Mouse (Mus musculus) intestine, embryonic 14.5 days (tissue): ENCODE data around the gene Gm47841. TPM values are rescaled to one million over a fixed set of nuclear protein-coding genes. Genes with fewer than 3 reads are reported as not detected.

Experiments
- ATAC-seq: fragments of 200-750 bp; cut with Nextera tagmentation; replicated peaks from 2 replicates; pipeline ENCODE4 v1.8.0; 2017; ENCODE audit warnings: low read depth, moderate number of reproducible peaks, moderate TSS enrichment, moderate library complexity; ENCODE audit not compliant: low FRiP score, low TSS enrichment
- DNase-seq: peaks from one replicate; pipeline ENCODE4 v3.0.0-alpha.2; 2018; ENCODE audit warnings: low spot score
- H3K27ac ChIP-seq: fragments of 300-500 bp; sonication (generic); 2 replicates; pipeline ENCODE4 v1.5.1; 2014; ENCODE audit warnings: low read depth, mild to moderate bottlenecking, control low read depth
- H3K27me3 ChIP-seq: fragments of 300-500 bp; sonication (generic); replicated peaks from 2 replicates; pipeline ENCODE4 v1.6.1; 2014; ENCODE audit warnings: low read length, control low read depth; ENCODE audit not compliant: control insufficient read depth, insufficient read depth
- H3K36me3 ChIP-seq: fragments of 300-500 bp; sonication (generic); 2 replicates; pipeline ENCODE4 v1.6.1; 2014; ENCODE audit warnings: low read length, control low read depth; ENCODE audit not compliant: control insufficient read depth, insufficient read depth
- H3K4me1 ChIP-seq: fragments of 300-500 bp; sonication (generic); replicated peaks from 2 replicates; pipeline ENCODE4 v1.6.1; 2014; ENCODE audit warnings: low read length, control low read depth, mixed read lengths; ENCODE audit not compliant: control insufficient read depth, insufficient read depth
- H3K4me2 ChIP-seq: fragments of 300-500 bp; sonication (generic); 2 replicates; pipeline ENCODE4 v1.6.1; 2014; ENCODE audit warnings: low read length
- H3K4me3 ChIP-seq: fragments of 300-500 bp; sonication (generic); 2 replicates; pipeline ENCODE4 v1.5.1; 2014; ENCODE audit warnings: low read depth, low read length, control low read depth, mixed read lengths
- H3K9ac ChIP-seq: fragments of 300-500 bp; sonication (generic); 2 replicates; pipeline ENCODE4 v1.6.1; 2014; ENCODE audit warnings: mild to moderate bottlenecking, low read length
- H3K9me3 ChIP-seq: fragments of 300-500 bp; sonication (generic); 2 replicates; pipeline ENCODE4 v1.6.1; 2016; ENCODE audit warnings: low read length, control low read depth; ENCODE audit not compliant: control insufficient read depth
- WGBS: fragments of 180-500 bp; shearing (Covaris S2); extraction: QIAGEN DNeasy Blood & Tissue Kit; methylation state at CpG from one replicate; pipeline ENCODE4 v1.1.7; 2014; 5-methylcytosine and 5-hydroxymethylcytosine counted together
- polyA plus RNA-seq: library from polyadenylated mRNA; unstranded; fragments of >200 nt; fragmentation: Nextera tagmentation; extraction: Ambion mirVana; gene quantifications from 2 replicates; pipeline ENCODE4 v1.2.1, GENCODE M21; 2014

Gm47841 gene
- polyA plus RNA-seq, 1 experiment from 2014 or later = not detected

GRCm38 (mm10) chr15:101068671-101069070, 21.5 kb upstream of the Gm47841 start:
- Histone ChIP-seq H3K4me2 (no peak overlapping the region), H3K9ac (no peak overlapping the region), H3K27ac (peak overlapping the region; percentile 51; the same call in 1 of the 2 replicates), H3K4me1 (peaks cover 78% of the 10 kb centered on the region), H3K4me3 (no peak overlapping the region), H3K36me3 (no peaks in the 10 kb centered on the region), H3K9me3 (no peaks in the 10 kb centered on the region), H3K27me3 (no peaks in the 10 kb centered on the region)
- no peak for ATAC-seq
- WGBS = 72% methylated on average over 4 of the region's 4 CpGs
- DNase-seq = no peak

GRCm38 (mm10) chr15:101068029-101068428, 20.8 kb upstream of the Gm47841 start:
- 45% methylated on average over 3 of the region's 3 CpGs for WGBS
- ATAC-seq = no peak

DNA sequence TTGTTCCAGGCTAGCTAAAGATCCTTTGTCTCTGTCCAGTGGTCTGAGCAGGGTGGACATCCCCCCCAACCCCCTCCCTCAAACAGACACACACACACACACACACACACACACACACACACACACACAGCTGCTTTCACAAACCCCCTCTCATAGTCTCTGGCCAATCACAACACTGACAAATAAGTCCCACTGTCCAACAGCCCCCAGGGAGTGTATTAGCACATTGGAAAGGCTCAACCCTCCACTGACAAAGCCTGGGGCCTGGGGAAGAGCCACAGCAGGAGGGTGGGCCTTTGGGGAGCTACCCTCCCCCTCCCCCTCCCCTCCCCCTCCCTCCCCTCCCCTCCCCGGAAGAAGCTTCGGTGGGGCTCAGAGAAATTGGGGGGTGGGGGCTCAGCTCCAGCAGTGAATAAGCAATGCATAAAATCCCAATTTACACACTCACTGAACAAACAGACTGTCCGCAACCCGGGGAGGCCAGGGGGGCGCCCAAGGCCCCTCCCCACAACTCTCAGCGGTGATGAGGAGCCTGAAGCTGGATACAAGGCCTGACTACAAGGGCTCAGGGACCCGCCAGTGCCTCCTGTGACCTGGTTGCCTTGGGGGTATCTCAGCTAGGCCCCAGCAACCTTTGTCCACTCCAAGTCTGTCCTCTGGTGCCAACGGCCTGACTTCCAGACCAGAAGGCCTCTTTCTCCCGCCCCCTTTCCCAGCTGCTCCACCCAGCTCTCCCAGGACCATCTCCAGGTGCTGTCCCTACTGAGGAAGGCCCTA, 19.9 kb upstream of the Gm47841 start:
- Histone ChIP-seq H3K27me3 (no peaks in the 10 kb centered on the region), H3K9ac (no peak overlapping the region), H3K9me3 (no peaks in the 10 kb centered on the region), H3K4me3 (no peak overlapping the region), H3K4me1 (peaks cover 70% of the 10 kb centered on the region), H3K36me3 (no peaks in the 10 kb centered on the region), H3K4me2 (no peak overlapping the region), H3K27ac (peak overlapping the region; percentile 55)
- DNase-seq = no peak
- ATAC-seq = no peak
- WGBS = 30% methylated on average over 7 of the region's 9 CpGs

More at GRCm38 (mm10) chr15:101068029-101068428, 20.8 kb upstream of the Gm47841 start:
- peaks cover 76% of the 10 kb centered on the region for H3K4me1 ChIP-seq
- H3K27me3 ChIP-seq = no peaks in the 10 kb centered on the region
- H3K4me2 ChIP-seq = no peak overlapping the region
- peak overlapping the region; percentile 55; the same call in 1 of the 2 replicates for H3K27ac ChIP-seq
- no peaks in the 10 kb centered on the region for H3K9me3 ChIP-seq
- no peaks in the 10 kb centered on the region for H3K36me3 ChIP-seq
- DNase-seq = no peak
- H3K4me3 ChIP-seq = no peak overlapping the region
- no peak overlapping the region for H3K9ac ChIP-seq

- no peaks in the 10 kb centered on the region for H3K27me3 ChIP-seq
- H3K4me1 ChIP-seq = peaks cover 65% of the 10 kb centered on the region
- WGBS = 23% methylated on average over 6 of the region's 6 CpGs
- no peak overlapping the region for H3K4me3 ChIP-seq
- ATAC-seq = no peak
- H3K9ac ChIP-seq = no peak overlapping the region
- H3K4me2 ChIP-seq = no peak overlapping the region
- H3K36me3 ChIP-seq = no peaks in the 10 kb centered on the region
- H3K9me3 ChIP-seq = no peaks in the 10 kb centered on the region
- no peak overlapping the region for H3K27ac ChIP-seq
- DNase-seq = no peak
Measured at GRCm38 (mm10) chr15:101066364-101066847, 19.2 kb upstream of the Gm47841 start.

GRCm38 (mm10) chr15:101065069-101065468, 17.9 kb upstream of the Gm47841 start:
- Histone ChIP-seq H3K27ac (no peak overlapping the region), H3K4me1 (peaks cover 52% of the 10 kb centered on the region), H3K4me2 (no peak overlapping the region), H3K36me3 (no peaks in the 10 kb centered on the region), H3K4me3 (no peak overlapping the region), H3K9me3 (no peaks in the 10 kb centered on the region), H3K27me3 (no peaks in the 10 kb centered on the region), H3K9ac (no peak overlapping the region)
- WGBS = 43% methylated on average over 6 of the region's 6 CpGs
- ATAC-seq (no peak), DNase-seq (no peak)

- ATAC-seq (no peak), DNase-seq (no peak)
- no peak overlapping the region for H3K4me2 ChIP-seq
- H3K27ac ChIP-seq = no peak overlapping the region
- peaks cover 6% of the 10 kb centered on the region; the same call in 1 of the 2 replicates for H3K4me1 ChIP-seq
- 69% methylated on average over 11 of the region's 11 CpGs for WGBS
- H3K9me3 ChIP-seq = no peaks in the 10 kb centered on the region
- no peak overlapping the region for H3K9ac ChIP-seq
- H3K27me3 ChIP-seq = 0 out of 2 replicates have a peak, but pooled peaks cover 5% of the 10 kb centered on the region
- H3K36me3 ChIP-seq = no peaks in the 10 kb centered on the region
- no peak overlapping the region for H3K4me3 ChIP-seq
Measured at GRCm38 (mm10) chr15:101060280-101060852, 13.2 kb upstream of the Gm47841 start.

DNA sequence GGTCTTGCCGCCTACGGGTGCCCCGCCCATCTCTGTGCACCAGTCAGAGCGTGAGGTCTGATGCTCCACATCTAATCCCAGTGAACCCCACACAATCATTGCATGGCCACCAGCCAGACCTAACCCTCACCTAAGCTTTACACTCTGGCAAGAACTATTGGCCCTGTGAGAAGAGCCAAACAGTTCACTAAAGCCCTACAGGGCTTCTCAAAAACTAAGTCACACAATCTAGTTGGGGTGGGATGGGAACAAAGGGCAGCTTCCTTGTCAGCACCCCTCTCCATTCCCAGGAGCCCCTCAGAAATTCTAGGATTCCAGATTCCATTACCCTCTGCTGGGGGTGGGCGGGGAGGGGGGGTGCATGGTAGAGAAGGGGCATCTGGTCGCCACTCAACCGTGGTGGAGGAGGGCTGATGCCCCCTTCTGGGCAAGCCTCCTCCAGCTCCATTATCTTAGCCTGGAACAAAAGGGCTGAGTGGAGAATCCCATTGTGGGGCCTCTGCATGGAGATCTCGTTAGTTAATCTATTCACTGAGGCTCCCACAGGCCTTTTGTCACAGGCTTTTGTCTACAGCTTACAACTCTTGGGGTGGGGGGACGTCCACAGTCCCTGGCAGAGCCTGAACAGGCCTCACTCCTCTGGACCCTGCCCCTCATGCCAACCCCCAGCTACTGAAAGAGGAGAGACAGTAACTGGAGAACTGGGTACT, 12.5 kb upstream of the Gm47841 start:
- H3K9me3 ChIP-seq = no peaks in the 10 kb centered on the region
- no peak overlapping the region for H3K9ac ChIP-seq
- no peak for DNase-seq
- no peak overlapping the region for H3K4me2 ChIP-seq
- H3K27me3 ChIP-seq = peaks cover 11% of the 10 kb centered on the region
- no peak overlapping the region for H3K4me3 ChIP-seq
- no peak overlapping the region for H3K27ac ChIP-seq
- ATAC-seq = no peak
- H3K4me1 ChIP-seq = no peaks in the 10 kb centered on the region
- H3K36me3 ChIP-seq = no peaks in the 10 kb centered on the region
- WGBS = 56% methylated on average over 9 of the region's 9 CpGs

GRCm38 (mm10) chr15:101056225-101056624, 9.0 kb upstream of the Gm47841 start:
- H3K36me3 ChIP-seq = peaks cover 3% of the 10 kb centered on the region; the same call in 1 of the 2 replicates
- DNase-seq (peak; percentile 79), ATAC-seq (peak; percentile 73)
- peaks cover 37% of the 10 kb centered on the region for H3K27me3 ChIP-seq
- 44% methylated on average over 10 of the region's 10 CpGs for WGBS
- H3K4me2 ChIP-seq = no peak overlapping the region
- H3K4me3 ChIP-seq = no peak overlapping the region
- H3K4me1 ChIP-seq = peaks cover 10% of the 10 kb centered on the region
- H3K9ac ChIP-seq = no peak overlapping the region
- 0 out of 2 replicates have a peak, but pooled peaks cover 2% of the 10 kb centered on the region for H3K9me3 ChIP-seq
- H3K27ac ChIP-seq = no peak overlapping the region
